Mouse (Mus musculus): ENCODE data around the gene Spc24. TPM values are rescaled to one million over a fixed set of nuclear protein-coding genes. Genes with fewer than 3 reads are reported as not detected.
A peak's percentile ranks its signal among the peaks of the same experiment; 100 is the strongest.
"Not testable (repeated sequence)": the region's sequence is repeated elsewhere in the genome, so short reads cannot be mapped to it uniquely, and the experiment has no call there.

Spc24 gene
- polyA plus RNA-seq, 1 experiment from 2014 or later, result 196 TPM

- Histone ChIP-seq H3K36me3 (replicated peaks) (peaks cover 84% of the 10 kb centered on the region), H3K9me3 (no peaks in the 10 kb centered on the region; the same call in 1 of the 2 replicates), H3K4me3 (no peak overlapping the region), H3K27me3 (ENCODE audit: poor library complexity, severe bottlenecking) (no peaks in the 10 kb centered on the region), H3K4me1 (0 out of 2 replicates have a peak, but pooled peaks cover 3% of the 10 kb centered on the region), H3K27ac (no peak overlapping the region)
- no peak for DNase-seq (ENCODE audit: extremely low spot score, low spot score)
- 92% methylated on average over 16 of the region's 16 CpGs for WGBS
Observed at GRCm38 (mm10) chr9:21774353-21774752, 14.2 kb upstream of the Spc24 start.

GRCm38 (mm10) chr9:21773396-21773795 lies 13.3 kb upstream of the Spc24 start:
- not testable (repeated sequence) for H3K9me3 ChIP-seq; H3K4me3 ChIP-seq; H3K27me3 ChIP-seq (ENCODE audit: poor library complexity, severe bottlenecking); DNase-seq (ENCODE audit: extremely low spot score, low spot score); H3K27ac ChIP-seq
- peaks cover 13% of the 10 kb centered on the region for H3K4me1 ChIP-seq
- WGBS, result 85% methylated on average over 5 of the region's 5 CpGs
- H3K36me3 ChIP-seq (replicated peaks), result peaks cover 84% of the 10 kb centered on the region

GRCm38 (mm10) chr9:21769558-21770183 lies 9.6 kb upstream of the Spc24 start:
- WGBS, result 83% methylated on average over 26 of the region's 26 CpGs

GRCm38 (mm10) chr9:21768511-21769411 lies 8.7 kb upstream of the Spc24 start:
- Histone ChIP-seq H3K36me3 (replicated peaks) (peaks cover 57% of the 10 kb centered on the region), H3K9me3 (no peaks in the 10 kb centered on the region), H3K4me3 (no peak overlapping the region), H3K27ac (peak overlapping the region; percentile 72), H3K4me1 (peaks cover 20% of the 10 kb centered on the region), H3K27me3 (ENCODE audit: poor library complexity, severe bottlenecking) (no peaks in the 10 kb centered on the region)
- DNase-seq (ENCODE audit: extremely low spot score, low spot score), result no peak
- WGBS, result 73% methylated on average over 13 of the region's 13 CpGs

More at GRCm38 (mm10) chr9:21769558-21770183, 9.6 kb upstream of the Spc24 start:
- Histone ChIP-seq H3K4me3 (no peak overlapping the region), H3K4me1 (peaks cover 20% of the 10 kb centered on the region), H3K27me3 (ENCODE audit: poor library complexity, severe bottlenecking) (no peaks in the 10 kb centered on the region), H3K36me3 (replicated peaks) (peaks cover 66% of the 10 kb centered on the region), H3K9me3 (no peaks in the 10 kb centered on the region), H3K27ac (0 out of 2 replicates have a peak overlapping the region, but pooled peaks have one; percentile 25)
- no peak for DNase-seq (ENCODE audit: extremely low spot score, low spot score)

GRCm38 (mm10) chr9:21767896-21768295 lies 7.8 kb upstream of the Spc24 start:
- DNase-seq (ENCODE audit: extremely low spot score, low spot score), result peak; percentile 34
- Histone ChIP-seq H3K4me1 (peaks cover 20% of the 10 kb centered on the region), H3K27ac (peak overlapping the region; percentile 72), H3K27me3 (ENCODE audit: poor library complexity, severe bottlenecking) (no peaks in the 10 kb centered on the region), H3K36me3 (replicated peaks) (peaks cover 52% of the 10 kb centered on the region), H3K9me3 (no peaks in the 10 kb centered on the region), H3K4me3 (no peak overlapping the region)
- WGBS, result 79% methylated on average over 11 of the region's 11 CpGs

GRCm38 (mm10) chr9:21764084-21764999 lies 4.2 kb upstream of the Spc24 start:
- H3K4me3 ChIP-seq, result no peak overlapping the region
- peaks cover 25% of the 10 kb centered on the region for H3K4me1 ChIP-seq
- 98% methylated on average over 6 of the region's 6 CpGs for WGBS
- no peaks in the 10 kb centered on the region for H3K27me3 ChIP-seq (ENCODE audit: poor library complexity, severe bottlenecking)
- DNase-seq (ENCODE audit: extremely low spot score, low spot score), result no peak
- H3K27ac ChIP-seq, result no peak overlapping the region
- H3K36me3 ChIP-seq (replicated peaks), result peaks cover 23% of the 10 kb centered on the region
- H3K9me3 ChIP-seq, result no peaks in the 10 kb centered on the region

GRCm38 (mm10) chr9:21762135-21762534 lies 2.0 kb upstream of the Spc24 start:
- no peak for DNase-seq (ENCODE audit: extremely low spot score, low spot score)
- no peaks in the 10 kb centered on the region for H3K9me3 ChIP-seq
- no peaks in the 10 kb centered on the region for H3K27me3 ChIP-seq (ENCODE audit: poor library complexity, severe bottlenecking)
- no peak overlapping the region for H3K4me3 ChIP-seq
- peaks cover 27% of the 10 kb centered on the region for H3K4me1 ChIP-seq
- H3K27ac ChIP-seq, result no peak overlapping the region
- H3K36me3 ChIP-seq (replicated peaks), result peaks cover 21% of the 10 kb centered on the region

- Histone ChIP-seq H3K9me3 (no peaks in the 10 kb centered on the region), H3K27ac (peak overlapping the region; percentile 98), H3K4me1 (peaks cover 28% of the 10 kb centered on the region), H3K27me3 (ENCODE audit: poor library complexity, severe bottlenecking) (no peaks in the 10 kb centered on the region), H3K4me3 (peak overlapping the region; percentile 89), H3K36me3 (replicated peaks) (peaks cover 40% of the 10 kb centered on the region)
- WGBS, result under 1% methylated on average over 20 of the region's 20 CpGs
- DNase-seq (ENCODE audit: extremely low spot score, low spot score), result no peak
Observed at GRCm38 (mm10) chr9:21759718-21760117, 385 bp downstream of the Spc24 start.

- 69% methylated on average over 14 of the region's 14 CpGs for WGBS
- H3K27me3 ChIP-seq (ENCODE audit: poor library complexity, severe bottlenecking), result no peaks in the 10 kb centered on the region
Observed at GRCm38 (mm10) chr9:21758576-21759529, 1.2 kb downstream of the Spc24 start.

GRCm38 (mm10) chr9:21754516-21755321 lies 5.4 kb downstream of the Spc24 start:
- Histone ChIP-seq H3K27ac (no peak overlapping the region), H3K27me3 (ENCODE audit: poor library complexity, severe bottlenecking) (no peaks in the 10 kb centered on the region), H3K36me3 (replicated peaks) (peaks cover 73% of the 10 kb centered on the region), H3K4me3 (no peak overlapping the region), H3K9me3 (no peaks in the 10 kb centered on the region), H3K4me1 (peaks cover 35% of the 10 kb centered on the region)
- 87% methylated on average over 13 of the region's 13 CpGs for WGBS
- no peak for DNase-seq (ENCODE audit: extremely low spot score, low spot score)

More at GRCm38 (mm10) chr9:21758576-21759529, 1.2 kb downstream of the Spc24 start:
- no peaks in the 10 kb centered on the region for H3K9me3 ChIP-seq
- DNase-seq (ENCODE audit: extremely low spot score, low spot score), result no peak
- H3K4me3 ChIP-seq, result peak overlapping the region; percentile 89
- peaks cover 28% of the 10 kb centered on the region for H3K4me1 ChIP-seq
- peaks cover 48% of the 10 kb centered on the region for H3K36me3 ChIP-seq (replicated peaks)
- H3K27ac ChIP-seq, result peak overlapping the region; percentile 98

GRCm38 (mm10) chr9:21754003-21754402 lies 6.1 kb downstream of the Spc24 start:
- H3K9me3 ChIP-seq, result no peaks in the 10 kb centered on the region
- no peaks in the 10 kb centered on the region for H3K27me3 ChIP-seq (ENCODE audit: poor library complexity, severe bottlenecking)
- no peak overlapping the region for H3K27ac ChIP-seq
- WGBS, result 88% methylated on average over 2 of the region's 2 CpGs
- H3K36me3 ChIP-seq (replicated peaks), result peaks cover 80% of the 10 kb centered on the region
- H3K4me3 ChIP-seq, result no peak overlapping the region
- DNase-seq (ENCODE audit: extremely low spot score, low spot score), result no peak
- H3K4me1 ChIP-seq, result peaks cover 28% of the 10 kb centered on the region
